In genomic region chr6:49096421-49096820, GRCm38 (mm10) we compare ENCODE assay signal across 8 mouse cellular contexts. TPM values are rescaled to one million over a fixed set of nuclear protein-coding genes. Genes with fewer than 3 reads are reported as not detected.
A peak's percentile ranks its signal among the peaks of the same experiment; 100 is the strongest.
DNase-seq lines count a peak whose midpoint lies in the region; ATAC-seq and TF ChIP-seq lines count a peak whose summit lies in the region.

No protein-coding gene starts in this region.

- no peak for ATAC-seq in forebrain, embryonic 13.5 days

- DNase-seq in left cerebral cortex, postnatal 14 days (ENCODE audit: low spot score in 2 of 2) = peak; percentile 21 to 48
- DNase-seq in left cerebral cortex, postnatal 4 days = no peak
- peak; percentile 69 for DNase-seq in adrenal gland, postnatal 14 days
- DNase-seq in gastrocnemius, adult 2 months = peak; percentile 74
- peak; percentile 12 to 14 for DNase-seq in kidney, adult 8-10 months
- peak; percentile 59 for DNase-seq in lung, postnatal 14 days
- no peak for DNase-seq in embryo, embryonic 10 days (ENCODE audit: low spot score)

- intact Hi-C loops in left cerebral cortex, postnatal 14 days (cut with DNase I) = no loop called here
- intact Hi-C loops in left cerebral cortex, postnatal 4 days (cut with DNase I) = no loop called here
- intact Hi-C loops in gastrocnemius, adult 2 months (cut with DNase I) = loop anchor here (2.0 to 5.0 kb wide), 2 partner anchors 22 to 61 kb away; no protein-coding TSS in a partner anchor

- TF ChIP-seq CTCF in gastrocnemius, adult 2 months (IDR thresholded peaks at IDR 0.05) = no peak

- H3K9me3 ChIP-seq in forebrain, embryonic 13.5 days (replicated peaks) = no peaks in the 10 kb centered on the region

- 88% methylated on average over 7 of the region's 7 CpGs for WGBS in forebrain, embryonic 13.5 days

- H3K36me3 ChIP-seq in forebrain, embryonic 13.5 days (ENCODE audit: poor library complexity, severe bottlenecking) = peaks cover 59% of the 10 kb centered on the region

- no peak overlapping the region for H3K4me2 ChIP-seq in forebrain, embryonic 13.5 days

- H3K27ac ChIP-seq in gastrocnemius, adult 2 months = peak overlapping the region; percentile 92
- no peak overlapping the region for H3K27ac ChIP-seq in forebrain, embryonic 13.5 days

- no peak overlapping the region for H3K9ac ChIP-seq in forebrain, embryonic 13.5 days

- peak overlapping the region; percentile 64 for H3K4me3 ChIP-seq in gastrocnemius, adult 2 months
- H3K4me3 ChIP-seq in forebrain, embryonic 13.5 days = no peak overlapping the region

- no peaks in the 10 kb centered on the region for H3K27me3 ChIP-seq in forebrain, embryonic 13.5 days

- peaks cover 28% of the 10 kb centered on the region for H3K4me1 ChIP-seq in forebrain, embryonic 13.5 days

RNA-seq across cellular contexts. Expression of gene Malsu1, which starts 22.8 kb away (rescaled TPM):
- 10 to 100 TPM; 25.8 to 26.9 TPM for total RNA-seq in left cerebral cortex, postnatal 14 days (2021)
- total RNA-seq in left cerebral cortex, postnatal 4 days (2021) = 10 to 100 TPM; 36.3 to 36.6 TPM
- total RNA-seq in adrenal gland, postnatal 14 days (2021) = 42.7 and 45.8 TPM in 2 replicates
- 10 to 100 TPM; 45.6 to 51.4 TPM for total RNA-seq in gastrocnemius, adult 2 months (2021)
- polyA plus RNA-seq in forebrain, embryonic 13.5 days (2015; fragmentation: Nextera tagmentation; extraction: Ambion mirVana) = 68.3 and 74.0 TPM in 2 replicates

Comparison
In these comparisons a context has a peak if more than half of its experiments do, and no peak if none do; other contexts are left out.
1. DNase-seq: peak in left cerebral cortex, postnatal 14 days (2 of 2), adrenal gland, postnatal 14 days (single experiment), gastrocnemius, adult 2 months (single experiment), kidney, adult 8-10 months (2 of 2) and lung, postnatal 14 days (single experiment); none in left cerebral cortex, postnatal 4 days (single experiment) and embryo, embryonic 10 days (single experiment).